Mouse (Mus musculus) layer of hippocampus, postnatal 10 days (tissue): Measurements from ENCODE around the gene Abhd17b. TPM values are rescaled to one million over a fixed set of nuclear protein-coding genes. Genes with fewer than 3 reads are reported as not detected.
"Not testable (repeated sequence)": the region's sequence is repeated elsewhere in the genome, so short reads cannot be mapped to it uniquely, and the experiment has no call there.

Source experiments
- DNase-seq, 2 experiments: peaks; one replicate each; pipeline ENCODE4 v3.0.0; 2021; ENCODE audit warnings: low spot score in 2 of 2
- total RNA-seq, 2 experiments: library from RNA; stranded (reverse); gene quantifications; 2 replicates each; pipeline ENCODE4 v1.2.3; 2021

Gene Abhd17b
- total RNA-seq, 2 experiments from 2014 or later, result 60.7 to 62.3 TPM

GRCm38 (mm10) chr19:21651664-21652063, 1.3 kb upstream of the Abhd17b start:
- DNase-seq, result no peak

GRCm38 (mm10) chr19:21652285-21653171, 457 bp upstream of the Abhd17b start, which contains the start of gene 1110059E24Rik:
1110059E24Rik (minus strand) TSS chr19:21652976.
- peak; percentile 95 to 96 for DNase-seq

- no peak for DNase-seq
Observed at GRCm38 (mm10) chr19:21654788-21655187, 1.8 kb downstream of the Abhd17b start.

- DNase-seq, result no peak
Observed at GRCm38 (mm10) chr19:21660734-21661133, 7.7 kb downstream of the Abhd17b start.

- DNase-seq, result no peak
Observed at GRCm38 (mm10) chr19:21663756-21664456, 10.9 kb downstream of the Abhd17b start.

GRCm38 (mm10) chr19:21669650-21670049, 16.7 kb downstream of the Abhd17b start:
- no peak for DNase-seq

GRCm38 (mm10) chr19:21674354-21675096, 21.5 kb downstream of the Abhd17b start:
- DNase-seq, result no peak

GRCm38 (mm10) chr19:21680091-21680490, 27.1 kb downstream of the Abhd17b start:
- DNase-seq, result no peak

GRCm38 (mm10) chr19:21680986-21681385, 28.0 kb downstream of the Abhd17b start:
- no peak for DNase-seq

GRCm38 (mm10) chr19:21713260-21714031, 60.5 kb downstream of the Abhd17b start:
- no peak for DNase-seq

GRCm38 (mm10) chr19:21714278-21714883, 61.4 kb downstream of the Abhd17b start:
- no peak for DNase-seq

- DNase-seq, result no peak
Observed at GRCm38 (mm10) chr19:21715005-21715442, 62.0 kb downstream of the Abhd17b start.

- DNase-seq, result no peak
Observed at GRCm38 (mm10) chr19:21715515-21715914, 62.5 kb downstream of the Abhd17b start.

GRCm38 (mm10) chr19:21716456-21716855, 63.5 kb downstream of the Abhd17b start:
- DNase-seq, result no peak

GRCm38 (mm10) chr19:21719206-21719605, 66.2 kb downstream of the Abhd17b start:
- no peak for DNase-seq

- DNase-seq, result no peak
Observed at GRCm38 (mm10) chr19:21720950-21721349, 68.0 kb downstream of the Abhd17b start.

GRCm38 (mm10) chr19:21723280-21723679, 70.3 kb downstream of the Abhd17b start:
- not testable (repeated sequence) for DNase-seq

- DNase-seq, result peak; percentile 56 to 64
Observed at GRCm38 (mm10) chr19:21723911-21724655, 71.1 kb downstream of the Abhd17b start.

- DNase-seq, result no peak
Observed at GRCm38 (mm10) chr19:21725168-21725567, 72.2 kb downstream of the Abhd17b start.
